Mouse (Mus musculus): ENCODE results near the gene Gm8914. TPM values are rescaled to one million over a fixed set of nuclear protein-coding genes. Genes with fewer than 3 reads are reported as not detected.
"Not testable (repeated sequence)": the region's sequence is repeated elsewhere in the genome, so short reads cannot be mapped to it uniquely, and the experiment has no call there.

Gene Gm8914
- not detected in 2 replicates for polyA plus RNA-seq (2014; fragmentation: Nextera tagmentation; extraction: Ambion mirVana)

- not testable (repeated sequence) for ATAC-seq (ENCODE audit: insufficient read depth, low FRiP score, low TSS enrichment); H3K4me3 ChIP-seq (ENCODE audit: low read depth, low read length); H3K4me2 ChIP-seq (ENCODE audit: low read depth); H3K9ac ChIP-seq (ENCODE audit: low read length); H3K4me1 ChIP-seq (ENCODE audit: control insufficient read depth, insufficient read depth, low read length); H3K27me3 ChIP-seq (ENCODE audit: control insufficient read depth, insufficient read depth, low read length); DNase-seq (ENCODE audit: low spot score); H3K9me3 ChIP-seq (ENCODE audit: control insufficient read depth, low read length); H3K36me3 ChIP-seq (ENCODE audit: control insufficient read depth, insufficient read depth, low read length); H3K27ac ChIP-seq (ENCODE audit: low read depth, low read length)
- WGBS = no CpG with 5 or more reads among the region's 5 CpGs
Observed at GRCm38 (mm10) chrX:91479826-91480225, at the start of gene Gm8914. TSS of gene Gm8914 (plus strand) at chrX:91480126.

Other genes starting within 250 kb of the Gm8914 start
- not detected in 2 replicates for gene Mageb2, start 148.4 kb upstream of the Gm8914 start, polyA plus RNA-seq (2014; fragmentation: Nextera tagmentation; extraction: Ambion mirVana)
- gene Gm5072, start 87.6 kb upstream of the Gm8914 start, polyA plus RNA-seq (2014; fragmentation: Nextera tagmentation; extraction: Ambion mirVana) = not detected in 2 replicates
- gene 1700084M14Rik, start 95.8 kb downstream of the Gm8914 start, polyA plus RNA-seq (2014; fragmentation: Nextera tagmentation; extraction: Ambion mirVana) = not detected in 2 replicates
- gene Gm14781, start 152.1 kb downstream of the Gm8914 start, polyA plus RNA-seq (2014; fragmentation: Nextera tagmentation; extraction: Ambion mirVana) = not detected in 2 replicates